Mouse (Mus musculus): ENCODE measurements around the gene Gng10.

- peak; percentile 86 for TF ChIP-seq CTCF (conservative IDR thresholded peaks at IDR 0.05; ENCODE audit: low read length)
- no peak for TF ChIP-seq NANOG (IDR thresholded peaks at IDR 0.05; ENCODE audit: borderline replicate concordance, low read length)
Measured at GRCm38 (mm10) chr4:59036490-59037127, 1.7 kb downstream of the Gng10 start.
